Mouse (Mus musculus) limb, embryonic 12.5 days (tissue): ENCODE results near the gene Ccdc185. TPM values are rescaled to one million over a fixed set of nuclear protein-coding genes. Genes with fewer than 3 reads are reported as not detected.

Source experiments
- ATAC-seq: fragments of 200-750 bp; cut with Nextera tagmentation; 2 replicates; pipeline ENCODE4 v1.8.0; 2017; ENCODE audit warnings: low read depth, moderate TSS enrichment; ENCODE audit not compliant: insufficient number of reproducible peaks, insufficient read depth, low FRiP score, low TSS enrichment
- H3K27ac ChIP-seq: fragments of 300-500 bp; sonication (generic); 2 replicates; pipeline ENCODE4 v1.5.1; 2016; ENCODE audit warnings: mild to moderate bottlenecking, moderate library complexity
- H3K27me3 ChIP-seq: fragments of 300-500 bp; sonication (generic); 2 replicates; pipeline ENCODE4 v1.6.1; 2016; ENCODE audit warnings: mild to moderate bottlenecking, moderate library complexity
- H3K36me3 ChIP-seq: fragments of 300-500 bp; sonication (generic); 2 replicates; pipeline ENCODE4 v1.6.1; 2016; ENCODE audit warnings: mild to moderate bottlenecking, moderate library complexity
- H3K4me1 ChIP-seq: fragments of 300-500 bp; sonication (generic); replicated peaks from 2 replicates; pipeline ENCODE4 v1.6.1; 2016
- H3K4me2 ChIP-seq: fragments of 300-500 bp; sonication (generic); 2 replicates; pipeline ENCODE4 v1.6.1; 2016; ENCODE audit warnings: mild to moderate bottlenecking, moderate library complexity
- H3K4me3 ChIP-seq: fragments of 300-500 bp; sonication (generic); replicated peaks from 2 replicates; pipeline ENCODE4 v1.5.1; 2016; ENCODE audit warnings: mild to moderate bottlenecking
- H3K9ac ChIP-seq: fragments of 300-500 bp; sonication (generic); replicated peaks from 2 replicates; pipeline ENCODE4 v1.6.1; 2016; ENCODE audit warnings: mild to moderate bottlenecking, moderate library complexity
- H3K9me3 ChIP-seq: fragments of 300-500 bp; sonication (generic); 2 replicates; pipeline ENCODE4 v1.6.1; 2016; ENCODE audit warnings: mild to moderate bottlenecking, moderate library complexity
- WGBS: fragments of 180-500 bp; shearing (Covaris S2); methylation state at CpG from one replicate; pipeline ENCODE4 v1.1.7; 2016; 5-methylcytosine and 5-hydroxymethylcytosine counted together
- polyA plus RNA-seq: library from polyadenylated mRNA; unstranded; fragments of >200 nt; fragmentation: Nextera tagmentation; extraction: Ambion mirVana; gene quantifications from 2 replicates; pipeline ENCODE4 v1.2.1, GENCODE M21; 2016

The Ccdc185 gene
- polyA plus RNA-seq, 1 experiment from 2014 or later = not detected

DNA sequence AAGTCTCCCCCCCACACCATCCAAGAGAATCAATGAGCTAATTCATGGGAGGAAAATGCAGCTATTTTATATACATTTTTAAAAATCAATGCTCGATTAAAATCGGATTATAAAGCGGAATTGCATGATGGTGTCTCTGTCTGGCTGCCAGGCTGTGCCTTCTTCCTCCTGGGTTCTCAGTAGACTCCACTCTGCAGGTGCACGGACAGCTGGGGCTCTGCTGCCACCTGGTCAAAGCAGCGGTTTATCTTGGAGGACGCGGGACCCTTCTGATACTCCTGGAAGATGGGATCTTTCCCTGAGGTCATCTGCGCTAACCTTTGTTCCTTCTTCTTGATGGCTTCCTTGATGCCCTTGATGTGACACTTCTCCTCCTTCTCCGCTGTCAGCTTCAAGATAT is 1.9 kb downstream of the Ccdc185 start:
- H3K9me3 ChIP-seq = no peaks in the 10 kb centered on the region
- H3K36me3 ChIP-seq = no peaks in the 10 kb centered on the region
- WGBS = 92% methylated on average over 9 of the region's 9 CpGs
- H3K4me2 ChIP-seq = no peak overlapping the region
- no peak overlapping the region for H3K9ac ChIP-seq
- no peak for ATAC-seq
- no peaks in the 10 kb centered on the region; the same call in none of the 2 replicates for H3K27me3 ChIP-seq
- no peak overlapping the region for H3K27ac ChIP-seq
- no peaks in the 10 kb centered on the region for H3K4me1 ChIP-seq
- no peak overlapping the region for H3K4me3 ChIP-seq

DNA sequence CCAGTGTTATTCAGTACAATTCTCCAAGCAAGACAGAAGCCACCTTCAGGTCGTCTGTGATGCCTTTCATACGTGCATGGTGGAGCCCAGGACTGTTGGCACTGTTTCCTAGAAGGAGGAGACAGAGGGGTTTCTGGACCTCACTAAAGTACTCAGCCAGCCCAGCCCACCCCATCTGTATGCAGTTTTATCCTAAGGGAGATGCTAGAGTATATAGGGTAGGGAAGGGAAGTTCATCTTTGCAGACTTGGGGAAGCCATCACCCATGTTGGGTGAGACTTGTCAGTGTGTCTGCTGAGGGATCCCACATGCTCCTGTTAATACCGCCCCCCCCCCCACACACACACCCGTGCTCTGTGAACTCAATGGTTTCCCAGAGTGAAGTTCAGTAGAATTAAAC is 13.1 kb downstream of the Ccdc185 start:
- WGBS = 66% methylated on average over 4 of the region's 4 CpGs
- H3K9ac ChIP-seq = no peak overlapping the region
- no peaks in the 10 kb centered on the region; the same call in 1 of the 2 replicates for H3K4me1 ChIP-seq
- H3K27ac ChIP-seq = no peak overlapping the region
- H3K9me3 ChIP-seq = no peaks in the 10 kb centered on the region
- no peaks in the 10 kb centered on the region for H3K36me3 ChIP-seq
- H3K4me2 ChIP-seq = no peak overlapping the region
- ATAC-seq = no peak
- H3K4me3 ChIP-seq = no peak overlapping the region
- H3K27me3 ChIP-seq = 0 out of 2 replicates have a peak, but pooled peaks cover 4% of the 10 kb centered on the region

DNA sequence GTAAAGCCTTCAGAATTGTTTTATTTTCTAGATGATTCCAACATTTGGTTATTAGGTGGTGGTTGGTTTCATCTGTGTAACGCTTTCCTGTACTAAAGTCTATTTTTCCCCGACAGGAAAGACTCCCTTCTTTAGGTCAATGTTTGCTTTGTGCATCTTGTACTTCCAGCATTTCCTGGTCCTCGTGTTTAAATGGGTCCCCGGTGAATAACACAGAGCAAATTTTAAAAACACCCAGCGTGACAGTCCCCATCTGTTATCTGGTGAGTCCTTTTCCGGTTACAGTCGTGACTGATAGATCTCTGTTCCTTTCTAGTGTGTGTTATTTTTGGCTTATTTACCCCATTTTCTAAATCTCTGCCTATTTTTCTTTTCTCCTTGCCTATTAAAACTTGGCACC is 16.3 kb downstream of the Ccdc185 start:
- no peaks in the 10 kb centered on the region; the same call in 1 of the 2 replicates for H3K4me1 ChIP-seq
- 48% methylated on average over 7 of the region's 7 CpGs for WGBS
- no peaks in the 10 kb centered on the region for H3K9me3 ChIP-seq
- no peak overlapping the region for H3K9ac ChIP-seq
- no peak overlapping the region for H3K4me3 ChIP-seq
- H3K4me2 ChIP-seq = no peak overlapping the region
- no peak for ATAC-seq
- no peaks in the 10 kb centered on the region for H3K36me3 ChIP-seq
- 0 out of 2 replicates have a peak, but pooled peaks cover 4% of the 10 kb centered on the region for H3K27me3 ChIP-seq
- H3K27ac ChIP-seq = no peak overlapping the region

DNA sequence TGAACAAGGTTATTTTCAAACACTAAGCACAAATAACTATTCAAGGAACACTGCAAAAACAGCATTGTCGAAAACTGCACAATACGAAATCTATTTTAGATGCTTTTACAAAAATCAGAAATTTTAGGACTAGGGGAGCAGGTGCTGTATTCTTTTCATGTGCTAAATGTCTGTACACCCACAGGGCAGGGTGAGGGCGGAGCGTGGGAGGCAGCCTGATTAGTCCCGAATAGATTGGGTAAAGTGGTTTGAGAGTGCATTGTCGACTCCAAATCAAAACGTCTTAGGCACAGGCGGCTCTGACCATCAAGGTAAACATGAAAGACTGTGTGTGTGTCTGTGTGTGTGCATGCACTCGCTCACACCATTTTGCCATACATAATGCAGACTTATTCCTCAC is 20.0 kb downstream of the Ccdc185 start:
- Histone ChIP-seq H3K27ac (no peak overlapping the region), H3K4me3 (no peak overlapping the region), H3K9me3 (no peaks in the 10 kb centered on the region), H3K4me1 (no peaks in the 10 kb centered on the region; the same call in 1 of the 2 replicates), H3K36me3 (no peaks in the 10 kb centered on the region), H3K9ac (no peak overlapping the region), H3K4me2 (no peak overlapping the region), H3K27me3 (no peaks in the 10 kb centered on the region)
- WGBS = 89% methylated on average over 9 of the region's 9 CpGs
- ATAC-seq = no peak

DNA sequence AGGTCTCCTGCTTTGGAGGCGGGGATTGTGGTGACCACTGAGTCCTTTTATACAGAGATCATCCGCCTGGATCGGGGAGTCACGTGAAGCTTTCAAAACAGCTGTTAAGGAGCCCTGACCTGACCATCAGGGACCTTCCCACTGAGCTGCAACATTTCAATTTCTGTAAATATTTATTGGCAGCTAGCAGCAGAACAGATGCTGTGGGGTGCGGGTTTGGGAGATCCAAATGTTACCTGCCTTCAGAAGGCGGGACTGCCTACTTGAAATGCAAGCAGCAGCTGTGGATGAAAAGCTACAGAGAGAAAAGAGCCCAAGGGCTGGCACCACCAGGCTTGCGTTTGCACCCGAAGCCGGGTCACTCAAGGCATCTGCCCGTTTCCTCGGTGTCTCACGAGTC is 21.4 kb downstream of the Ccdc185 start:
- H3K9me3 ChIP-seq = no peaks in the 10 kb centered on the region
- no peak overlapping the region for H3K27ac ChIP-seq
- no peak overlapping the region for H3K4me2 ChIP-seq
- no peaks in the 10 kb centered on the region; the same call in 1 of the 2 replicates for H3K4me1 ChIP-seq
- no peak overlapping the region for H3K4me3 ChIP-seq
- no peaks in the 10 kb centered on the region for H3K27me3 ChIP-seq
- H3K36me3 ChIP-seq = no peaks in the 10 kb centered on the region
- no peak overlapping the region for H3K9ac ChIP-seq
- 54% methylated on average over 12 of the region's 12 CpGs for WGBS
- ATAC-seq = no peak

DNA sequence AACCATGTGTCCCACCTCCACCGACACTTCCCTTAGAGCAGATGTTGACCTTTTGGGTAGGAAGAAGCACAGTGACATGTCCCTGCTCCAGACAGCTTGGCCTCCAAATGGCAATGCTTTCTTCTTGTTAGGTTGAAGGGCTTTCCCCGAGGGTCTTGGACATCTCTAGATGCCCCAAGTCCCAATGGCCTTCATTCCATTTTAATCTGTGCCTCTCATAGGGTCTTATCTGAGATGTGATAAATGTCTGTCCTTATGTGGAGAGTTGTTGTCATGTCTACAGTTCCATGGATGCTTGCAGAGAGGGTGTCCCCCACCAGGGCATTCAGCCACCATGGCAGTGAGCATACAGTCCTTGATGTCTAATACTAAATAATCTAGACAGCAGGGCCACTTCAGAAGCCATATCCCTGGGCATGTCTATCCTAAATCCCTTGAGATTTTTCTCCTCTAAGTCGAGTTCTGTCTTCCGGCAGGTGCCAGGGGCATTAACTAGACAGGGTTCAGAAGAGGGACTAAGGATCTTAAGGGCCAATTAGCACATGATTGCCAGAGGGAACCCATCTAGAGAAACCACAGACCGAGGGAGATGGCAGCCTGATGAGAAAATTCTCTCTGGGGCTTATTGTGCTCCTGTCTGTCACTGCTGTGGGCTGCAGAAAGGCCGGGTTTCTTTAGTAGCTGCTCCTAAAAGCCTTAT is 34.6 kb downstream of the Ccdc185 start:
- Histone ChIP-seq H3K4me1 (no peaks in the 10 kb centered on the region; the same call in 1 of the 2 replicates), H3K27me3 (no peaks in the 10 kb centered on the region), H3K9me3 (no peaks in the 10 kb centered on the region), H3K9ac (no peak overlapping the region), H3K4me2 (no peak overlapping the region), H3K27ac (no peak overlapping the region), H3K36me3 (no peaks in the 10 kb centered on the region), H3K4me3 (no peak overlapping the region)
- ATAC-seq = no peak
- WGBS = 69% methylated on average over 6 of the region's 6 CpGs

DNA sequence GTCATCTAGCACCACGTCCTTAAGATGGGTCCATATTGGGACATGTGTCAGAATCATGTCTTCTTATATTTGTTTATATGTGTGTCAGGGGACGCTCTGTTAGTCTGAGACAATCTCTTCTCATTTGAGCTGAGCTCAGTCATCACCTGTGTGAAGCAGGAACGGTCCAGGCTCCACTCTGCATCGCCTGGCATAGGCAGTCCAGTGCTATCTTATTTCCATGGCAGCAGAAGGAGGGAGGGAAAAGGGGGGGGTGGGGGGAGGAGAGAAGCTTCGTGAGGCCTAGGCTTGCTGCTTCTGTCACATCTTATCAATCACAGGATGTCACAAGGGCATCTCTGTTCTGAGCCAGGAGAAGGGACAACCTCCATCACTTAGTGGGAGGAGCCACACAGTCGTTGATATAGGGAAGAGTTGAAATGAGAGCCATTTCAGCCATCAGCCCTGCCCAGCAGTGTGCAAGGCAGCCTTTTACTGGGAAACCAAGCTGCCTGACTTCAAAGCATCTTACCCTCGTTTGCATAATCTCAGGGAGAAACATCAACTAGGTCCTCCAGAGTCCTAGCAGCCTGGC is 37.5 kb downstream of the Ccdc185 start:
- Histone ChIP-seq H3K9ac (no peak overlapping the region), H3K27ac (no peak overlapping the region), H3K4me2 (no peak overlapping the region), H3K9me3 (0 out of 2 replicates have a peak, but pooled peaks cover 5% of the 10 kb centered on the region), H3K4me3 (no peak overlapping the region), H3K36me3 (no peaks in the 10 kb centered on the region), H3K4me1 (no peaks in the 10 kb centered on the region; the same call in 1 of the 2 replicates), H3K27me3 (no peaks in the 10 kb centered on the region)
- 30% methylated on average over 7 of the region's 7 CpGs for WGBS
- no peak for ATAC-seq

DNA sequence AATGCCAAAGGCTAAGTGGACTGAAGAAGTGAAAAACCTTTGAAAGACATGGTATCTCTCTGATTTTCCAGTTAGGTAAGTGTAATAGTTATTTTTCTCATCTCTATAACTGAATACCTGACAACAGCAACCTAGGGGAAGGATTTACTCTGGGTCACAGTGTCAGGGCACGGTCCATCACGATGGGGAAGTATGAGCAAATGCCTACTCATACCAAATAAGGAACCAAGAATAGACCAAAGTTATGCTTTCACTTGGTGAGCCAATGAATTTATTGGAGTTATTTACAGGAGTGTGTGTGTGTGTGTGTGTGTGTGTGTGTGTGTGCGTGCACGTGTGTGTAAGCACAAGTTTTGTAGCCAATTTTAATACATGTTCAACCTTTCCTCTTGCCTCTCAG is 41.5 kb downstream of the Ccdc185 start:
- no peak for ATAC-seq
- Histone ChIP-seq H3K4me2 (no peak overlapping the region), H3K4me3 (no peak overlapping the region), H3K27ac (no peak overlapping the region), H3K9ac (no peak overlapping the region), H3K27me3 (no peaks in the 10 kb centered on the region), H3K9me3 (peaks cover 15% of the 10 kb centered on the region; the same call in 1 of the 2 replicates), H3K4me1 (no peaks in the 10 kb centered on the region; the same call in 1 of the 2 replicates), H3K36me3 (no peaks in the 10 kb centered on the region)
- WGBS = 96% methylated on average over 4 of the region's 4 CpGs

DNA sequence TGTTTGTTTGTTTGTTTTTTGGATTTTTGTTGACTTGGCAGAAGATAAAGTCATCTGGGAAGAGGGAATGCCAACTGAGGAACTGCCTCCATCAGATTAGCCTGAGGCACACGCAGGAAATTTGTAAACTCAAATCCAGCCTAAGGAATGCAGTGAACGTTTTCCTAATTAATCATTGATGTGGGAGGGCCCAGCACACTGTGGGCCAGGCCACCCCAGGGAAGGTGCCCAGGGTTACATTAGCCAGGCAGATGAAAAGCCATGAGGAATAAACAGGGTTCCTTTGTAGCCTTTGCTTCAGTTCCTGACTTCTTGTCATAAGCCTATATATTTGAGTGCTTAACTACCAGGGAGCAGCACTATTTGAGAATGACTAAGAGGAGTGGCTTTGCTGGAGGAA is 44.1 kb downstream of the Ccdc185 start:
- Histone ChIP-seq H3K27ac (no peak overlapping the region), H3K36me3 (no peaks in the 10 kb centered on the region), H3K4me1 (no peaks in the 10 kb centered on the region), H3K4me3 (no peak overlapping the region), H3K9ac (no peak overlapping the region), H3K9me3 (peaks cover 15% of the 10 kb centered on the region; the same call in 1 of the 2 replicates), H3K27me3 (no peaks in the 10 kb centered on the region), H3K4me2 (no peak overlapping the region)
- WGBS = 33% methylated on average over 2 of the region's 2 CpGs
- no peak for ATAC-seq

DNA sequence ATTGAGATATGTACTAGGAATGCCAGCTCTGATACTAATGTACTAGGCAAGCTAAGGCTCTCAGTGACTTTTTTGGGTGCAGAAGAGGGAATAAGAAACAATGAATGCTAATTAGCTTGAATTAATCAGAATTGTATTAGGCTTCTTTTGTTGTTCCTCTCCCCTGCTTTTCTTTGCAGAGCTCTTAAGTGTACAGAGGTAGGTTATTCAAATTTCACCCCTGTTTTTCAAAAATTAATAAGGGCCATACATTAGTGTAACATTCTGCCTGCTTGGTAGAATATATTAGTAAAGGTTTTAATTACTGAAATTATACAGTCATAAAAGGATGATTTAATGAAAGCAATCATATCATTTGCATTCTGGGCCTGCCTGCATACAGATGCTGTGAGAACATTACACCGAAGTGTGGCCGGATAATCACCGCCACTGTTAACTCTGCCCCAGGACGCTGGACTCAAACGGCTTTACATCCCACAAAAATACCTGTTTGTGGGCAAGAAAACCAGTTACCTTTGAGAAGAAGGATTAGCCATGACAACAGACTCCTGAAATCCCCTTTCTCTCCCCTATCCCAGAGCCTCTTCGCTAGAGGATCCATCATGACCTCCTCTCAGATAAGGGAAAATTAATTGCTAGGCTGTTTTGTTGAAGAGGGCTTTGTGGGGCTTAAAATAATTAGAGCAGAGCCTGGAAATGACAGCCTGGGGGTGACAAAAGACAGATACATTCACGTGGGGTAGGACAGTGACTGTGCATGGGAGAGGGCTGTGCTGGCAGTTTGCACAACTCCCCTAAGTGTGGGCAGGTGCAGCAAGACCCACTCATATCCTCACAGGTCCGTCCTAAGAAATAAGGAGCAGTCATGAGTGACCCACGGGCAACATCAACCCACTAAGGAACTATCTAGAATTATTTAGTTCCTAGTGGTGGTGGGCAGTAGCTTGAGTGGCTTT is 49.3 kb downstream of the Ccdc185 start:
- no peak overlapping the region for H3K4me3 ChIP-seq
- 45% methylated on average over 9 of the region's 9 CpGs for WGBS
- no peak overlapping the region for H3K27ac ChIP-seq
- H3K27me3 ChIP-seq = no peaks in the 10 kb centered on the region
- H3K4me1 ChIP-seq = no peaks in the 10 kb centered on the region
- ATAC-seq = no peak
- H3K4me2 ChIP-seq = no peak overlapping the region
- no peaks in the 10 kb centered on the region for H3K9me3 ChIP-seq
- H3K36me3 ChIP-seq = no peaks in the 10 kb centered on the region
- no peak overlapping the region for H3K9ac ChIP-seq
